Mouse (Mus musculus) liver, embryonic 14.5 days (tissue): ENCODE data around the gene Sgms1. TPM values are rescaled to one million over a fixed set of nuclear protein-coding genes. Genes with fewer than 3 reads are reported as not detected.

Experiments used
- ATAC-seq: fragments of 200-750 bp; cut with Nextera tagmentation; 2 replicates; pipeline ENCODE4 v1.8.0; 2017; ENCODE audit warnings: moderate number of reproducible peaks, mild to moderate bottlenecking, moderate library complexity; ENCODE audit not compliant: insufficient read depth
- DNase-seq, 3 experiments: peaks; one replicate each; pipeline ENCODE4 v3.0.0-alpha.2; 2012 to 2013; ENCODE audit warnings: low read depth in 3 of 3, low spot score in 3 of 3
- H3K27ac ChIP-seq: fragments of 300-500 bp; sonication (generic); 2 replicates; pipeline ENCODE4 v1.5.1; 2014; ENCODE audit warnings: moderate library complexity, mild to moderate bottlenecking, control low read depth, inconsistent platforms
- H3K27me3 ChIP-seq: fragments of 300-500 bp; sonication (generic); 2 replicates; pipeline ENCODE4 v1.6.1; 2014; ENCODE audit warnings: mild to moderate bottlenecking, low read length, moderate library complexity; ENCODE audit not compliant: control insufficient read depth, insufficient read depth
- H3K36me3 ChIP-seq: fragments of 300-500 bp; sonication (generic); replicated peaks from 2 replicates; pipeline ENCODE4 v1.6.1; 2014; ENCODE audit warnings: low read depth; ENCODE audit not compliant: control insufficient read depth, insufficient read depth
- H3K4me1 ChIP-seq, 2 experiments: fragments of 200-500 bp in 1 of 2; fragments of 300-500 bp in 1 of 2; sonication (generic) in 1 of 2; replicated peaks; 2 replicates each; pipeline ENCODE4 v1.6.1; 2012 to 2014; ENCODE audit warnings: antibody characterized with exemption in 1 of 2, inconsistent platforms in 1 of 2, low read length in 1 of 2; ENCODE audit not compliant: control insufficient read depth in 2 of 2, insufficient read depth in 2 of 2
- H3K4me2 ChIP-seq: fragments of 300-500 bp; sonication (generic); 2 replicates; pipeline ENCODE4 v1.6.1; 2014; ENCODE audit warnings: low read depth, mild to moderate bottlenecking, control low read depth, moderate library complexity
- H3K4me3 ChIP-seq, 2 experiments: fragments of 200-500 bp in 1 of 2; fragments of 300-500 bp in 1 of 2; sonication (generic) in 1 of 2; 2 replicates each; pipeline ENCODE4 v1.5.1; 2012 to 2014; ENCODE audit warnings: low read depth in 2 of 2, low read length in 2 of 2, mild to moderate bottlenecking in 2 of 2, control low read depth in 1 of 2, inconsistent platforms in 1 of 2, moderate library complexity in 1 of 2; ENCODE audit not compliant: insufficient read depth in 1 of 2
- H3K9ac ChIP-seq: fragments of 300-500 bp; sonication (generic); replicated peaks from 2 replicates; pipeline ENCODE4 v1.6.1; 2014; ENCODE audit warnings: mild to moderate bottlenecking, control low read depth, moderate library complexity
- H3K9me3 ChIP-seq: fragments of 300-500 bp; sonication (generic); 2 replicates; pipeline ENCODE4 v1.6.1; 2016; ENCODE audit warnings: low read length, mixed read lengths; ENCODE audit not compliant: control insufficient read depth
- CTCF ChIP-seq: IDR thresholded peaks from 2 replicates; pipeline ENCODE4 v1.5.1; 2016; ENCODE audit warnings: antibody characterized with exemption, low read depth, control low read depth
- EP300 ChIP-seq: IDR thresholded peaks from 2 replicates; pipeline ENCODE4 v1.6.1; 2016; ENCODE audit warnings: antibody characterized with exemption, low read depth
- WGBS: fragments of 180-500 bp; shearing (Covaris S2); extraction: QIAGEN DNeasy Blood & Tissue Kit; methylation state at CpG from one replicate; pipeline ENCODE4 v1.1.7; 2014; ENCODE audit not compliant: insufficient replicate concordance; 5-methylcytosine and 5-hydroxymethylcytosine counted together
- polyA plus RNA-seq, 2 experiments: library from polyadenylated mRNA; depleted of rRNA in 1 of 2; stranded (reverse) in 1 of 2; unstranded in 1 of 2; fragments of >200 nt; fragmentation: Nextera tagmentation in 1 of 2; extraction: Ambion mirVana in 1 of 2; gene quantifications; 2 replicates each; pipeline versions ENCODE4 v1.2.1 to v1.2.3; 2012 to 2014

The Sgms1 gene
- polyA plus RNA-seq, 2 experiments, result 17.3 to 19.2 TPM

GRCm38 (mm10) chr19:32234717-32235434 lies 154.6 kb downstream of the Sgms1 start:
- WGBS, result 51% methylated on average over 6 of the region's 6 CpGs
- H3K4me3 ChIP-seq, result no peak overlapping the region; a peak in 1 of 4 replicates
- TF ChIP-seq EP300, result no peak
- no peak for TF ChIP-seq CTCF
- H3K36me3 ChIP-seq, result peaks cover 11% of the 10 kb centered on the region
- peak overlapping the region; percentile 89 for H3K4me2 ChIP-seq
- no peak for ATAC-seq
- DNase-seq, result no peak
- H3K9me3 ChIP-seq, result no peaks in the 10 kb centered on the region
- no peak overlapping the region; the same call in none of the 2 replicates for H3K27ac ChIP-seq
- peak overlapping the region; percentile 34; the same call in 1 of the 2 replicates for H3K9ac ChIP-seq
- H3K27me3 ChIP-seq, result no peaks in the 10 kb centered on the region
- H3K4me1 ChIP-seq, result peaks cover 32 to 35% of the 10 kb centered on the region in 2 experiments

- Histone ChIP-seq H3K4me3 (no peak overlapping the region), H3K9ac (no peak overlapping the region), H3K27me3 (no peaks in the 10 kb centered on the region), H3K36me3 (peaks cover 11% of the 10 kb centered on the region), H3K4me2 (no peak overlapping the region), H3K27ac (no peak overlapping the region), H3K9me3 (no peaks in the 10 kb centered on the region), H3K4me1 (peaks cover 30 to 37% of the 10 kb centered on the region in 2 experiments)
- 79% methylated on average over 10 of the region's 10 CpGs for WGBS
- DNase-seq (no peak), ATAC-seq (no peak)
- TF ChIP-seq CTCF, result no peak
- no peak for TF ChIP-seq EP300
These were observed 158.2 kb downstream of the Sgms1 start for GRCm38 (mm10) chr19:32231292-32231691.

GRCm38 (mm10) chr19:32230798-32231197 lies 158.7 kb downstream of the Sgms1 start:
- Histone ChIP-seq H3K27me3 (no peaks in the 10 kb centered on the region), H3K9me3 (no peaks in the 10 kb centered on the region), H3K4me2 (no peak overlapping the region), H3K27ac (no peak overlapping the region), H3K4me3 (no peak overlapping the region), H3K9ac (no peak overlapping the region), H3K36me3 (peaks cover 12% of the 10 kb centered on the region), H3K4me1 (peaks cover 26 to 32% of the 10 kb centered on the region in 2 experiments)
- ATAC-seq, result no peak
- no peak for DNase-seq
- TF ChIP-seq CTCF (no peak), EP300 (no peak)
- WGBS, result 75% methylated on average over 5 of the region's 5 CpGs

GRCm38 (mm10) chr19:32230301-32230700 lies 159.2 kb downstream of the Sgms1 start:
- Histone ChIP-seq H3K4me3 (no peak overlapping the region), H3K27ac (no peak overlapping the region), H3K9ac (no peak overlapping the region), H3K36me3 (peaks cover 12% of the 10 kb centered on the region), H3K4me2 (no peak overlapping the region), H3K4me1 (peaks cover 25 to 30% of the 10 kb centered on the region in 2 experiments), H3K27me3 (no peaks in the 10 kb centered on the region), H3K9me3 (no peaks in the 10 kb centered on the region)
- WGBS, result 83% methylated on average over 5 of the region's 5 CpGs
- DNase-seq (no peak), ATAC-seq (no peak)
- TF ChIP-seq CTCF, result no peak

- Histone ChIP-seq H3K4me1 (peaks cover 28 to 30% of the 10 kb centered on the region in 2 experiments), H3K27me3 (no peaks in the 10 kb centered on the region), H3K4me3 (no peak overlapping the region), H3K9ac (no peak overlapping the region), H3K4me2 (no peak overlapping the region), H3K36me3 (peaks cover 11% of the 10 kb centered on the region), H3K9me3 (no peaks in the 10 kb centered on the region), H3K27ac (no peak overlapping the region)
- ATAC-seq (no peak), DNase-seq (no peak)
- 93% methylated on average over 5 of the region's 5 CpGs for WGBS
- TF ChIP-seq CTCF (no peak), EP300 (no peak)
These were observed 159.7 kb downstream of the Sgms1 start for GRCm38 (mm10) chr19:32229776-32230175.
